Mouse (Mus musculus) lung, embryonic 15.5 days (tissue): Measurements from ENCODE around the gene Tgfbi. TPM values are rescaled to one million over a fixed set of nuclear protein-coding genes. Genes with fewer than 3 reads are reported as not detected.
A peak's percentile ranks its signal among the peaks of the same experiment; 100 is the strongest.

Experiments
- ATAC-seq: fragments of 200-750 bp; cut with Nextera tagmentation; 2 replicates; pipeline ENCODE4 v1.8.0; 2017; ENCODE audit warnings: moderate number of reproducible peaks, borderline replicate concordance; ENCODE audit not compliant: low FRiP score, low TSS enrichment; ENCODE audit errors: extremely low read depth
- H3K27ac ChIP-seq: fragments of 300-500 bp; sonication (generic); 2 replicates; pipeline ENCODE4 v1.5.1; 2015; ENCODE audit warnings: moderate library complexity, mild to moderate bottlenecking, inconsistent platforms
- H3K27me3 ChIP-seq: fragments of 300-500 bp; sonication (generic); 2 replicates; pipeline ENCODE4 v1.6.1; 2015; ENCODE audit warnings: inconsistent platforms
- H3K36me3 ChIP-seq: fragments of 300-500 bp; sonication (generic); 2 replicates; pipeline ENCODE4 v1.6.1; 2015; ENCODE audit warnings: inconsistent platforms
- H3K4me1 ChIP-seq: fragments of 300-500 bp; sonication (generic); 2 replicates; pipeline ENCODE4 v1.6.1; 2015; ENCODE audit warnings: inconsistent platforms
- H3K4me2 ChIP-seq: fragments of 300-500 bp; sonication (generic); 2 replicates; pipeline ENCODE4 v1.6.1; 2015; ENCODE audit warnings: inconsistent platforms, mild to moderate bottlenecking, moderate library complexity
- H3K4me3 ChIP-seq: fragments of 300-500 bp; sonication (generic); 2 replicates; pipeline ENCODE4 v1.5.1; 2015; ENCODE audit warnings: mild to moderate bottlenecking, inconsistent platforms
- H3K9ac ChIP-seq: fragments of 300-500 bp; sonication (generic); 2 replicates; pipeline ENCODE4 v1.6.1; 2015; ENCODE audit warnings: inconsistent platforms
- H3K9me3 ChIP-seq: fragments of 300-500 bp; sonication (generic); 2 replicates; pipeline ENCODE4 v1.6.1; 2016; ENCODE audit warnings: inconsistent platforms
- WGBS: fragments of 180-500 bp; shearing (Covaris S2); methylation state at CpG from one replicate; pipeline ENCODE4 v1.1.7; 2015; 5-methylcytosine and 5-hydroxymethylcytosine counted together
- polyA plus RNA-seq: library from polyadenylated mRNA; unstranded; fragments of >200 nt; fragmentation: Nextera tagmentation; extraction: Ambion mirVana; gene quantifications from 2 replicates; pipeline ENCODE4 v1.2.1, GENCODE M21; 2015

The Tgfbi gene
- polyA plus RNA-seq, 1 experiment from 2014 or later = 189 TPM

- no peak overlapping the region for H3K4me3 ChIP-seq
- no peaks in the 10 kb centered on the region for H3K36me3 ChIP-seq
- no peak overlapping the region for H3K9ac ChIP-seq
- peaks cover 57% of the 10 kb centered on the region for H3K4me1 ChIP-seq
- no peak overlapping the region for H3K4me2 ChIP-seq
- H3K9me3 ChIP-seq = no peaks in the 10 kb centered on the region
- H3K27ac ChIP-seq = 0 out of 2 replicates have a peak overlapping the region, but pooled peaks have one; percentile 61
- no peak for ATAC-seq
- H3K27me3 ChIP-seq = no peaks in the 10 kb centered on the region
- WGBS = 84% methylated on average over 10 of the region's 10 CpGs
These were observed 5.9 kb downstream of the Tgfbi start for GRCm38 (mm10) chr13:56615223-56615622.

GRCm38 (mm10) chr13:56615864-56616263 lies 6.5 kb downstream of the Tgfbi start:
- Histone ChIP-seq H3K9ac (no peak overlapping the region), H3K27ac (no peak overlapping the region), H3K4me3 (no peak overlapping the region), H3K4me1 (peaks cover 57% of the 10 kb centered on the region), H3K9me3 (no peaks in the 10 kb centered on the region), H3K36me3 (no peaks in the 10 kb centered on the region), H3K4me2 (peak overlapping the region; percentile 19), H3K27me3 (no peaks in the 10 kb centered on the region)
- 46% methylated on average over 9 of the region's 9 CpGs for WGBS
- no peak for ATAC-seq

GRCm38 (mm10) chr13:56616386-56616785 lies 7.1 kb downstream of the Tgfbi start:
- WGBS = 31% methylated on average over 7 of the region's 7 CpGs
- Histone ChIP-seq H3K4me2 (peak overlapping the region; percentile 19), H3K4me3 (no peak overlapping the region), H3K27ac (no peak overlapping the region), H3K9ac (no peak overlapping the region), H3K4me1 (peaks cover 56% of the 10 kb centered on the region), H3K36me3 (no peaks in the 10 kb centered on the region), H3K27me3 (no peaks in the 10 kb centered on the region), H3K9me3 (no peaks in the 10 kb centered on the region)
- ATAC-seq = no peak

- no peak overlapping the region for H3K27ac ChIP-seq
- H3K27me3 ChIP-seq = no peaks in the 10 kb centered on the region
- no peak overlapping the region for H3K4me3 ChIP-seq
- 88% methylated on average over 2 of the region's 2 CpGs for WGBS
- H3K4me2 ChIP-seq = no peak overlapping the region
- no peaks in the 10 kb centered on the region for H3K9me3 ChIP-seq
- peaks cover 52% of the 10 kb centered on the region for H3K4me1 ChIP-seq
- no peak for ATAC-seq
- no peaks in the 10 kb centered on the region for H3K36me3 ChIP-seq
- H3K9ac ChIP-seq = no peak overlapping the region
These were observed 7.9 kb downstream of the Tgfbi start for GRCm38 (mm10) chr13:56617197-56617596.

GRCm38 (mm10) chr13:56622201-56622757 lies 13.0 kb downstream of the Tgfbi start:
- Histone ChIP-seq H3K4me1 (peaks cover 21% of the 10 kb centered on the region), H3K9me3 (no peaks in the 10 kb centered on the region), H3K27me3 (no peaks in the 10 kb centered on the region), H3K4me2 (no peak overlapping the region), H3K9ac (no peak overlapping the region), H3K27ac (no peak overlapping the region), H3K36me3 (no peaks in the 10 kb centered on the region), H3K4me3 (no peak overlapping the region)
- 31% methylated on average over 8 of the region's 8 CpGs for WGBS
- peak; percentile 6; the same call in 1 of the 2 replicates for ATAC-seq

GRCm38 (mm10) chr13:56626524-56626923 lies 17.2 kb downstream of the Tgfbi start:
- no peak overlapping the region for H3K4me3 ChIP-seq
- H3K4me2 ChIP-seq = no peak overlapping the region
- H3K4me1 ChIP-seq = peaks cover 47% of the 10 kb centered on the region
- no peaks in the 10 kb centered on the region for H3K27me3 ChIP-seq
- H3K36me3 ChIP-seq = no peaks in the 10 kb centered on the region
- ATAC-seq = no peak
- H3K9me3 ChIP-seq = no peaks in the 10 kb centered on the region
- WGBS = 59% methylated on average over 6 of the region's 6 CpGs
- H3K9ac ChIP-seq = no peak overlapping the region
- no peak overlapping the region for H3K27ac ChIP-seq

- Histone ChIP-seq H3K9me3 (no peaks in the 10 kb centered on the region), H3K4me1 (peaks cover 56% of the 10 kb centered on the region), H3K4me3 (no peak overlapping the region), H3K9ac (no peak overlapping the region), H3K27ac (no peak overlapping the region), H3K27me3 (no peaks in the 10 kb centered on the region), H3K36me3 (no peaks in the 10 kb centered on the region), H3K4me2 (no peak overlapping the region)
- ATAC-seq = no peak
- 89% methylated on average over 4 of the region's 4 CpGs for WGBS
These were observed 20.8 kb downstream of the Tgfbi start for GRCm38 (mm10) chr13:56630081-56630480.

- ATAC-seq = no peak
- peaks cover 61% of the 10 kb centered on the region for H3K4me1 ChIP-seq
- no peaks in the 10 kb centered on the region for H3K36me3 ChIP-seq
- H3K4me3 ChIP-seq = no peak overlapping the region
- H3K9ac ChIP-seq = no peak overlapping the region
- H3K27ac ChIP-seq = 0 out of 2 replicates have a peak overlapping the region, but pooled peaks have one; percentile 21
- H3K9me3 ChIP-seq = no peaks in the 10 kb centered on the region
- H3K27me3 ChIP-seq = no peaks in the 10 kb centered on the region
- 40% methylated on average over 6 of the region's 6 CpGs for WGBS
- H3K4me2 ChIP-seq = no peak overlapping the region
These were observed 21.2 kb downstream of the Tgfbi start for GRCm38 (mm10) chr13:56630552-56630951.

GRCm38 (mm10) chr13:56631332-56631731 lies 22.0 kb downstream of the Tgfbi start:
- Histone ChIP-seq H3K27ac (peak overlapping the region; percentile 21; the same call in 1 of the 2 replicates), H3K4me2 (no peak overlapping the region), H3K4me3 (no peak overlapping the region), H3K9ac (no peak overlapping the region), H3K4me1 (peaks cover 67% of the 10 kb centered on the region), H3K36me3 (no peaks in the 10 kb centered on the region), H3K27me3 (no peaks in the 10 kb centered on the region), H3K9me3 (no peaks in the 10 kb centered on the region)
- WGBS = 42% methylated on average over 7 of the region's 7 CpGs
- ATAC-seq = no peak

GRCm38 (mm10) chr13:56634139-56634615 lies 24.9 kb downstream of the Tgfbi start:
- peak overlapping the region; percentile 23 for H3K4me2 ChIP-seq
- peaks cover 59% of the 10 kb centered on the region for H3K4me1 ChIP-seq
- no peak overlapping the region for H3K4me3 ChIP-seq
- 8% methylated on average over 7 of the region's 7 CpGs for WGBS
- H3K27me3 ChIP-seq = no peaks in the 10 kb centered on the region
- peak overlapping the region; percentile 87 for H3K27ac ChIP-seq
- no peaks in the 10 kb centered on the region for H3K36me3 ChIP-seq
- no peak overlapping the region for H3K9ac ChIP-seq
- no peak for ATAC-seq
- H3K9me3 ChIP-seq = no peaks in the 10 kb centered on the region

- ATAC-seq = peak; percentile 81
- Histone ChIP-seq H3K4me2 (peak overlapping the region; percentile 23), H3K9ac (no peak overlapping the region), H3K4me1 (peaks cover 59% of the 10 kb centered on the region), H3K36me3 (no peaks in the 10 kb centered on the region), H3K9me3 (no peaks in the 10 kb centered on the region), H3K4me3 (no peak overlapping the region), H3K27ac (peak overlapping the region; percentile 87), H3K27me3 (no peaks in the 10 kb centered on the region)
- WGBS = 2% methylated on average over 7 of the region's 7 CpGs
These were observed 25.6 kb downstream of the Tgfbi start for GRCm38 (mm10) chr13:56634920-56635319.

GRCm38 (mm10) chr13:56637027-56637426 lies 27.7 kb downstream of the Tgfbi start:
- H3K4me1 ChIP-seq = peaks cover 38% of the 10 kb centered on the region
- H3K27ac ChIP-seq = no peak overlapping the region
- ATAC-seq = no peak
- 90% methylated on average over 8 of the region's 8 CpGs for WGBS
- H3K4me3 ChIP-seq = no peak overlapping the region
- H3K9ac ChIP-seq = no peak overlapping the region
- no peak overlapping the region for H3K4me2 ChIP-seq
- no peaks in the 10 kb centered on the region for H3K36me3 ChIP-seq
- no peaks in the 10 kb centered on the region for H3K9me3 ChIP-seq
- no peaks in the 10 kb centered on the region for H3K27me3 ChIP-seq
